Mouse (Mus musculus): Measurements from ENCODE around the gene Mtnr1a.

GRCm38 (mm10) chr8:45052205-45052604, 16.7 kb upstream of the Mtnr1a start:
- TF ChIP-seq CTCF (IDR thresholded peaks at IDR 0.05) (peak; percentile 60), EP300 (IDR thresholded peaks at IDR 0.05) (no peak)
